Comparison of ENCODE assay signal across 14 mouse cellular contexts in genomic region chr2:5929793-5930192, GRCm38 (mm10).
"Had no signal": no experiment of that assay in that cellular context is flagged by ENCODE, and none has a peak within 500 bp of the region (broad histone marks: within the 10 kb centered on the region; RNA-seq: fewer than 3 reads in every experiment).

No protein-coding gene starts in this region.

- H3K4me3 ChIP-seq: limb, embryonic 13.5 days; midbrain, embryonic 12.5 days; neural tube, embryonic 13.5 days had no signal

- DNase-seq: kidney, postnatal 14 days; left cerebral cortex, postnatal 4 days; lung, adult 18-20 months; retina, postnatal 1 day; right cerebral cortex, postnatal 4 days; thymus, adult 18-20 months; thymus, postnatal 14 days had no signal

- H3K9me3 ChIP-seq: limb, embryonic 13.5 days; midbrain, embryonic 12.5 days; neural tube, embryonic 13.5 days had no signal

- H3K4me1 ChIP-seq: limb, embryonic 13.5 days; midbrain, embryonic 12.5 days; neural tube, embryonic 13.5 days had no signal

- H3K27ac ChIP-seq: limb, embryonic 13.5 days; liver, embryonic 14.5 days; midbrain, embryonic 12.5 days; neural tube, embryonic 13.5 days had no signal

- ATAC-seq: hindbrain, embryonic 16.5 days; inflammation-experienced regulatory T-cells, adult 6 months; midbrain, embryonic 16.5 days had no signal

- H3K9ac ChIP-seq: limb, embryonic 13.5 days; liver, embryonic 14.5 days; midbrain, embryonic 12.5 days; neural tube, embryonic 13.5 days had no signal

- H3K4me2 ChIP-seq: limb, embryonic 13.5 days; midbrain, embryonic 12.5 days; neural tube, embryonic 13.5 days had no signal

- H3K27me3 ChIP-seq: limb, embryonic 13.5 days; midbrain, embryonic 12.5 days; neural tube, embryonic 13.5 days had no signal
